Mouse (Mus musculus) T-helper 2 cell (primary cell): ENCODE measurements around the gene Olfr907.

Experiments used
- in situ Hi-C: fragments of 300-600 bp; cut with MboI, MseI; formaldehyde crosslinking; loops from one replicate; pipeline ENCODE4 v1.15.1; 2025; ENCODE audit warnings: high pct_unique_total_duplicates

Olfr907 gene

DNA sequence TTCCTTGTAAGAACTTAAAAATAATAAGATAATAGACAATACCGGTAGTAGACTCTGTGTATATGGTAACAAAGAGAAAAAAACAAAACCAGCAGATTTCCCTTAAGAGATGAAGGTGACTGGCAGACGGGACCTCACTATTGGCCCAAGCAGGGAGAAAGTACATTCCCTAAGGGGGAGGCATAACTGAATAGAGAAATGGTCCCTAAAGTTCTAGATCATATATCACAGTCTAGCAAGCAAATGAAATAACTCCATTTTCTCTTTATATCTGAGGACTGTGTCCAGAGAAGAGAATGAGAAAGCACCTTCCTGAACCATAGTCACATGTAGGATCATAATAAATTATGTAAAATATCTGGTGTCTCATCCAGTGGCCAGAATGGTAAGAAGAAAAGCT lies at the start of gene Olfr907:
TSS of gene Olfr907 (plus strand) at position 301 of the 400 bp plus-strand sequence.
- in situ Hi-C loops, result loop anchor here (10.0 kb wide), 1 partner anchor 451 kb away; the partner anchor contains the start of gene Olfr884

DNA sequence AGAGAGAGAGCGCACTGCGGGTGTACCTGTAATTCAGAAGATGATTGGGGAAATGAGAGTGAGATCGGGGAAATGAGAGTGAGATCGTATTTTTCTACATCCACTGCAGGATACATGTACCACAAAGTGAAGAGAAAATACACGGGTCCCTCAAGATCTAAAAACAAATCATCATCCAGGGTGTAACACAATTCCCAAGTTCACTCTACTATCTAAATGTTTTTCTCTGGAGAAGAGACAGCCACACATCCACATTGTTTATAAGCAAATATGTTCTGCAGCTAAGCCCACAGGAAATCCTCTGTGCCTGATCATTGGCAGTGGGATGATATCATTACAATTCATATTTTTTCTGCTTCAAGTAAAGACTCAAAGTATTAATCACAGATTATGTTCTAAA lies 48.2 kb upstream of the Olfr907 start, which contains the start of gene Olfr902:
TSS of gene Olfr902 (plus strand) at position 301 of the 400 bp plus-strand sequence.
- in situ Hi-C loops, result no loop called here

DNA sequence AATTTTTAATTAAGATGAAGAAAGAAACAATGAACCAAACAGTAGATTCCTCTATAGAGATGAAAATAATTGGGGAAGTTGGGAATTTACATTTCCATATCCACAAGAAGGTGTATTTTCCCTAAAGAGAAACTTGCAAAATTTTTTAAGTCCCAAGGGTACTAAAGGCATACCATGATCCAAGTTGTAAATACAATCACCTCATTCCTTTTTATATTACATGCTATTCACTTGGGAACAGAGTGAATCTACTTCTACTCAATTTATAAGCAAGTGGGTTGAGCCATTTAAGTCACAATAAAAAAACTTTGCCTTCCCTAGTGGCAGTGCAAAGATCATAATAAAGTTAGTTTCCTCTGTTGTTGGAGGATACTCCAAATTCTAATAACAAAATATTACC lies 32.8 kb upstream of the Olfr907 start, which contains the start of gene Olfr904:
TSS of gene Olfr904 (plus strand) at position 301 of the 400 bp plus-strand sequence.
- in situ Hi-C loops, result no loop called here

DNA sequence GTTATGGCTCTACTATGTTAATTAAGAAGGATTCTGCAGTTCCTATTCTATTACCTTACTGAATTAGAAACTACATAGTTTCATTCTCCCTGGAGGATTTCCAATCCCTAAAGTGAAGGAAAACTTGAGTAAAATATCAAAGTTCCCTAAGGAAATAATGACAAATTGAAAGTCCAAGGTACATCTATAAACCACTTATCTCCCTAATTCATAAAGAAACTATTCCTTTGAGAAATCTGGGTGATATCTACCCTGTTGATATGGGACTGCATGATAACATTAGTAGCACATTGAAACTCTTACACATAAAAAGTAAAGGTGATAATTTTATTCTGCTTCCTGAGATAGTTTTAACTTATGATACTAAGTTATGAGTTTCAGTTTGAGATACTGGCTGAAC lies 24.8 kb upstream of the Olfr907 start, which contains the start of gene Olfr905:
TSS of gene Olfr905 (plus strand) at position 301 of the 400 bp plus-strand sequence.
- in situ Hi-C loops, result no loop called here

DNA sequence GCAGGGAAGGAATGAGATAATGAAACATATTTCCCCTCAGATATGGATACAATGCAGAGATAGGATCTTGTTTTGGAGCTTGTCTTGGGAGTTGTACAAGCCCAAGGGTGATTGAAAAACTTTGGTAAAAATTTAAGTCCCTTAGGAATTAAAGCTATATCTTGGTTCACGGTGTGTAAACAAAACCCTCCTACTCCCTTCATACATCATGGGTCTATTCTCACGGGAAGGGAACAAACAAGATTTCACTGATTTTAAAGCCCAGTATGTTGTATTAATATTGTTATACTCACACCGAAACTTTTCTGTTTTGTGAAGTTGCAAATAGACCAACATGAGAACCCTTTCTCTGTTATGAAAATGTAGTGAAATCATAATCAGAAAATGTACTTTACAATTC lies 8.8 kb upstream of the Olfr907 start, which contains the start of gene Olfr906:
TSS of gene Olfr906 (plus strand) at position 301 of the 400 bp plus-strand sequence.
- in situ Hi-C loops, result no loop called here

DNA sequence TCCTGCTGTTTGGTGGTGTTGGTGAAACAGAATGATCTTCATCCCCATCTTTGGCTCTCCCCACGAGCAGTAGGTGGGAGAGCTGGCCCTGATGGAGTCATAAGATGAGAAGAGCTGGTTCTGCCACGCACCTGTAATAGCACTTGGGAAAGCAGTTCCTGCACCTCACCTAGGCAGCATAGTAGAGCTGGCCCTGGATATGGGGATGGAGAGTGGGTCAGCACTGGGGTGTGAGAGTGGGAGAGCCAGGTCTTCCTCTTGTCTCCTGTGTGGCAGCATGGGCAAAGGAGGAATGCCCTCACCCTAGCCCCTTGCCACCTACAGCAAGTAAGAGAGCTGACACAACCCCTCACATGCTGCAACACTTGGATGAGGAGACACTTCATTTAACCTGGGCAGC lies 16.8 kb downstream of the Olfr907 start:
- in situ Hi-C loops, result no loop called here

DNA sequence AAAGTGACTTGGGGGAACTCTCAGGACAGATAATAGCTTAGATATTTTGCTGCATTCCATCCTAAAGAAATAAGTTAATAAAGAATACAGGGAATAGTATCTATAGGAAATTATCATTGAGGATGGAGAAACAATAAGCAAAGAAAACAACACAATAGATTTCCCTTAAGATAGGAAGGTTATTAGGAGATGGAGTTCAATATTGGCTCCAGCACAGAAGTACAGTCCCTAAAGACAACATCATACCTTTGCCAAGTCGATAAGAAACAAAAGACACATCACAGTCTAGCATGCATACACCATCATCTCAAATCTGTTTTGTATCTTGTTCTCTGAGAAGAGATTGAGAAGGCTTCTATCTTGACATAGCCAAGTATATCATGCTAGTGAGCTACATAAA lies 25.7 kb downstream of the Olfr907 start, which contains the start of gene Olfr911-ps1:
TSS of gene Olfr911-ps1 (plus strand) at position 301 of the 400 bp plus-strand sequence.
- in situ Hi-C loops, result no loop called here

DNA sequence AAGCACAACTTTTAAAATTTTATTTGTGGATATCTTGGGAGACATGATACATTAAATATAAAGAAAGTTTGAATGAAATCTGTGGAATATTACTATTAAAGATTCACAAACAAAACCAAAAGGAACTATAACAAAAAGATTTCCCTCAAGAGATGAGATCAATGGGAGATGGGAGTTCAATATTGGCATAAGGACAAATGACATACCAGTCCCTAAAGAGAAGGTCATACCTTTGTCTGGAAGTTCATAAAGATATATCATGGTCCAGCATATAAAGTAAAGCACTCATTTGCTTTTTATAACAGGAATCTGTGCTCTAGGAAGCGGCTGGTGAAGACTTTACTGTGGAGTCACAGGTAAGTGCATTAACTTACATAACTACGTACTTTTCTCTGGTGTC lies 41.9 kb downstream of the Olfr907 start, which contains the start of gene Olfr910:
TSS of gene Olfr910 (plus strand) at position 301 of the 400 bp plus-strand sequence.
- in situ Hi-C loops, result no loop called here
